ENCODE assay signal across 11 mouse cellular contexts in the genomic region with DNA sequence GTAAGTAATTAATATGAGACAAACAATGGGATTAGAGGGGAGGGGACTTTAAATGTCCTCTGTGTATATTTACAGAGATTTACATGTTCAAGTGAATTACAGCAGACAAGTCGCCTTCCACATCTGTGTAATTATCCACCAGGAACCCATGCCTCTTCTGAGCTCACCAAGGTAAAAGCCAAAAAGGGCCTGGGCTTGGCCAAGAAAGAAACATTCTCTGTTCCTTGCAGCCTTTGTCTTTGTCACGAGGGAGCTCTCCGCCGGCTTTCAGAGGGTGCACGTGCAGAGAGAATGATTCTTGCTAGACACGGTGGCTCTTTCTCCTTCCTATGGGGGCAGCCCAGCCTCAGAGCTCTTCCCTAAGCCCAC.
DNase-seq lines count a peak whose midpoint lies in the region; ATAC-seq and TF ChIP-seq lines count a peak whose summit lies in the region.
"Had no signal": no experiment of that assay in that cellular context is flagged by ENCODE, and none has a peak within 500 bp of the region (broad histone marks: within the 10 kb centered on the region; RNA-seq: fewer than 3 reads in every experiment).

No protein-coding gene starts in this region.

- peak; percentile 41 for DNase-seq in gastrocnemius, adult 18-20 months (ENCODE audit: low spot score)
- DNase-seq in gastrocnemius, postnatal 10 days: no peak
- DNase-seq in lung, embryonic 14.5 days: no peak
- no peak for DNase-seq in lung, postnatal 25 days (ENCODE audit: low spot score)
- no peak for DNase-seq in cerebellum, postnatal 25 days
- no peak for DNase-seq in ovary, adult 18-20 months (ENCODE audit: low spot score)
- DNase-seq: cerebellum, adult 8-10 months; kidney, postnatal 4 days had no signal

- peak overlapping the region; percentile 48 for H3K27ac ChIP-seq in lung, embryonic 14.5 days (ENCODE audit: low read depth)
- peak overlapping the region; percentile 85 for H3K27ac ChIP-seq in embryonic facial prominence, embryonic 15.5 days (replicated peaks)
- 0 out of 2 replicates have a peak overlapping the region, but pooled peaks have one; percentile 56 for H3K27ac ChIP-seq in limb, embryonic 12.5 days
- H3K27ac ChIP-seq: liver, embryonic 12.5 days had no signal

- WGBS in lung, embryonic 14.5 days: 39% methylated on average over 6 of the region's 6 CpGs
- WGBS in embryonic facial prominence, embryonic 15.5 days: 31% methylated on average over 6 of the region's 6 CpGs
- WGBS in limb, embryonic 12.5 days: 79% methylated on average over 6 of the region's 6 CpGs

- peaks cover 8% of the 10 kb centered on the region; the same call in 1 of the 2 replicates for H3K4me1 ChIP-seq in lung, embryonic 14.5 days (ENCODE audit: insufficient read depth)
- peaks cover 9% of the 10 kb centered on the region for H3K4me1 ChIP-seq in embryonic facial prominence, embryonic 15.5 days
- peaks cover 6% of the 10 kb centered on the region for H3K4me1 ChIP-seq in limb, embryonic 12.5 days (replicated peaks)
- H3K4me1 ChIP-seq: liver, embryonic 12.5 days had no signal

- 0 out of 2 replicates have a peak, but pooled peaks have one; percentile 11 for ATAC-seq in lung, embryonic 14.5 days (ENCODE audit: insufficient read depth)
- ATAC-seq in embryonic facial prominence, embryonic 15.5 days (ENCODE audit: insufficient number of reproducible peaks, low FRiP score, low TSS enrichment, low read depth): peak; percentile 58
- ATAC-seq in limb, embryonic 12.5 days (ENCODE audit: insufficient number of reproducible peaks, insufficient read depth, low FRiP score, low TSS enrichment, low read depth): no peak
- ATAC-seq: liver, embryonic 12.5 days had no signal

- H3K36me3 ChIP-seq in lung, embryonic 14.5 days (ENCODE audit: insufficient read depth): no peaks in the 10 kb centered on the region
- H3K36me3 ChIP-seq in embryonic facial prominence, embryonic 15.5 days: no peaks in the 10 kb centered on the region
- H3K36me3 ChIP-seq in limb, embryonic 12.5 days: no peaks in the 10 kb centered on the region
- H3K36me3 ChIP-seq: liver, embryonic 12.5 days had no signal

- no peak for TF ChIP-seq CTCF in lung, embryonic 14.5 days (IDR thresholded peaks at IDR 0.05; ENCODE audit: low read depth)

- no peak overlapping the region for H3K4me2 ChIP-seq in lung, embryonic 14.5 days
- H3K4me2 ChIP-seq in embryonic facial prominence, embryonic 15.5 days (replicated peaks): no peak overlapping the region
- H3K4me2 ChIP-seq in limb, embryonic 12.5 days: no peak overlapping the region
- H3K4me2 ChIP-seq: liver, embryonic 12.5 days had no signal

- no peak overlapping the region for H3K9ac ChIP-seq in lung, embryonic 14.5 days
- H3K9ac ChIP-seq in embryonic facial prominence, embryonic 15.5 days: no peak overlapping the region
- H3K9ac ChIP-seq in limb, embryonic 12.5 days (replicated peaks): no peak overlapping the region
- H3K9ac ChIP-seq: liver, embryonic 12.5 days had no signal

- H3K9me3 ChIP-seq in lung, embryonic 14.5 days (ENCODE audit: low read depth, low read length): no peaks in the 10 kb centered on the region
- no peaks in the 10 kb centered on the region for H3K9me3 ChIP-seq in embryonic facial prominence, embryonic 15.5 days (replicated peaks)
- H3K9me3 ChIP-seq in limb, embryonic 12.5 days: no peaks in the 10 kb centered on the region
- H3K9me3 ChIP-seq: liver, embryonic 12.5 days had no signal

- H3K27me3 ChIP-seq in lung, embryonic 14.5 days (ENCODE audit: insufficient read depth, low read length): no peaks in the 10 kb centered on the region
- H3K27me3 ChIP-seq in embryonic facial prominence, embryonic 15.5 days: no peaks in the 10 kb centered on the region
- H3K27me3 ChIP-seq in limb, embryonic 12.5 days: no peaks in the 10 kb centered on the region
- H3K27me3 ChIP-seq: liver, embryonic 12.5 days had no signal

- no peak overlapping the region for H3K4me3 ChIP-seq in lung, embryonic 14.5 days (ENCODE audit: low read depth, low read length)
- H3K4me3 ChIP-seq in embryonic facial prominence, embryonic 15.5 days (replicated peaks): no peak overlapping the region
- no peak overlapping the region for H3K4me3 ChIP-seq in limb, embryonic 12.5 days (replicated peaks)
- H3K4me3 ChIP-seq: liver, embryonic 12.5 days had no signal
